Mouse (Mus musculus) testis, postnatal 14 days (tissue): ENCODE data around the gene Nxpe5.
"Not testable (repeated sequence)": the region's sequence is repeated elsewhere in the genome, so short reads cannot be mapped to it uniquely, and the experiment has no call there.

ENCODE experiments used
- DNase-seq: peaks from one replicate; pipeline ENCODE4 v3.0.0; 2021; ENCODE audit warnings: low spot score

The Nxpe5 gene

DNA sequence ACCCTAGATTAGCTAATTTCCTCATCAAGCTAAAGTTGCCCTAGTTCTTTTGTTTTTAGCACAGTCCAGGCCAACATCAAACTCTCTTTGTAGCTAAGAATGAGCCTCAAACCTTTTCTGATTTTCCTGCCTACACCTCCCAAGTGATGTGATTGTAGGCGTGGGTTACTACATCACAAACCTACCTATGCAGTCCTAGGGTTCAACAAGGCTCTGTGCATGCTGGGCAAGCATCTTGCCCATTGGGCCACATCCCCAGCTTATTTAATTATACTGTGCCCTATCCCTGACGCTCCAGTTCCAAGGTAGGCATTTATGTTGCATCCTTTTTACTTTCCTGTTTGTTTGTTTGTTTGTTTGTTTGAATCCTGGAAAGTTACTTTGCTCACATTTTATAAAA lies at the start of gene Nxpe5:
TSS of gene Nxpe5 (plus strand) at position 199 of the 400 bp plus-strand sequence.
- DNase-seq = no peak

DNA sequence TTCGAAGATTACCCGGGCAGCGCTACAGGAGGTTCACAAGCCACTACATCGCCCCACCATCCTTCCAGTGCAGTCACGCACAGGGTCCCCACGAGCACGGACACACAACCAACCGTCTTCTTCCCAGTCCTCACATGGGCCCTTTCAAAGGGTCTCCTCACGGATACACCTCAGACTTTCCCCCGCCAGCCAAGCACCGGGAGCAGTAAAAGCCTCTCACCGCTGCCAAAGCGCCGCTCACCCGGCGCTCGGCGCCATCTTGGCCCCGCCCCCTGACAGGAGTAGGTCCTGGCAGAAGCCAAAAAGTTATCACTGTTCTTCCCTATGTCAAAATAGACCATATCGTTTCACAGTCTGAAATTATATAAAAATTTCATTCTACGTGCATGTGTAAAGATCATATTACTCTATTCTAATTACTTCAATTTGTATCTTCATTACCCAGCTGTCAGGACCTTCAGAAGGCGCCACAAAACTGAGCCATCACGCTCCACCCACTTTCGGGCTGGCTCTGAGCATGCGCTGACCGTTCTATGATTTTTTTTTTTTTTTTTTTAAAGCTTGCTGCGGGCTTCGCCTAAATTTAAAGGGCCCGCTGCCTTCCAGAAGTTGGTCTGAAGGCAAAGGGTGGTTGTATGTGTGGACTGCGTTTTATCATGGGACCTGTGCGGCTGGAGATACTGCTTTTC lies 38.6 kb upstream of the Nxpe5 start, which contains the start of the genes Taf6 and Cnpy4:
TSS of gene Taf6 (minus strand) at position 502 of the 689 bp plus-strand sequence.
TSS of gene Cnpy4 (plus strand) at position 536 of the 689 bp plus-strand sequence.
- DNase-seq = peak; percentile 88

DNA sequence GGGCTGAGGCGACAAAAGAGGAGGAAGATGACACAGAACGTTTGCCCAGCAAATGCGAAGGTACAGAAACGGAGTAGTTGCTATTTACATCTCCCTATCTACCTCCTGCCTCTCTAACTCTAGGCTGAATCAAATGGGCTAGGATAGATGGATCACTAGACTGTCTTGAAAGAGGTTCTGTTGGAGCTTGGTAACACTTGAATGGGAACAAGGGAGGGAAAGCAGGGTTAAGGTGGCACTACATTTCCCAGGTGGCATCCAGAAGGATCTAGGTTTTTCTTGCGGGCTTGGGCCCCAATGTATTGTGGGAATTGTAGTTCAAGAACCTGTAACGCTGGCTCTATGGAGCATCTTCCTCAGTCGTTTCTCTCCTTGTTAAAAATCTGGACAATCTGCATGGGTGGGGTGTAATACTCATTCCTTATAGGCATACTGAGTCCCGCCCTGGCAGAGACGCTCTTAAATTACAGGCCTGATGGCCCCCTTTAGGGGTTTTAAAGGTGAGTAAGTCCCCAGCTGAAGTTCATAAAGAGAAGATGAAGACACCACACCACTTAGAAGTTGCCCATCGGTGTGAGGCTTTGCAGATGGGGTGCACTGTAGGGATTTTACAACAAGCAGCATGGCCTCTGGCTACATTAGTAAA lies 37.9 kb upstream of the Nxpe5 start:
- peak; percentile 84 for DNase-seq

DNA sequence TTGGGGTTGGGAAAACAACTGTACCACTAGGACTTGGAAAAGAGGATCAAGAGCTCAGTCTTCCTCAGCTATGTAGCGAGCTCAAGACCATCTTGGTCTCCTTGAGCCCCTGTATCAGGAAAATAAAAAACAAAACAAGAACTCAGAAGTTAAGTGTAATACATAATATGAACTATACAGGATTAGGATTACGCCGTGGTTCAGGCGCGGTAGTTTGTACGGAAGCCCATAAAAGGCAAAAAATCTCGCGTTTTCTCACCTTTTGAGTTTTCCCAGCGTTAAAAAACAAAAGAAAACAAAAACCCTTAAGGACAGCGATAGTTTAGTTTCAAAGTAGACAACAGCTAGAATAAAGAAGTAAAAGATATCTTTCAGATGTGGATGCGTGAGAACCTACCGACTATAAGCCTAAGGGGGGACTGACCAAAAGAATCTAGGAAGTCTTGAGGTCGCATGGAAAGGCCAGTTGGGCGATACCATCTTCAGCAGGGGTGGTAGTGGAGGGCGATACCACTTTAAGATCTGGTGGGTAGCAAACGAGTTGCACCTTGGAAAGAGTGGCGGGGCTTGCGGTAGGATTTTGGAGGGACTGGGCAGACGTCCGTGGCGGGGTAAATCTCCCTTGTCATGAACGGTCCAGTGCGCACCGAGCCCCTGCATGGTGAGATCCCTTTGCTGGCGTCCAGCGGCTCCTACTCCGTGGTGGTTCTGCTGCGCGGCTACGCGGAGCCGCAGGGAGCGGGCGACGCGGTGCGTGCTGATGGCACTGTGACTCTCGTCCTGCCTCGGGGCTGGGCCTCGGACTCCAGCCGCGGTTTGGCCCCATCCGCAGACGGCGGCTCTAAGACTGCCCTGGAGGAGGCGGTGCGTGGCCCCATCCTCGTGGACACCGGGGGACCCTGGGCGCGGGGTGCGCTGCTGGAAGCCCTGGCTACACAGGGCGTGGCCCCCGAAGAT lies 31.6 kb upstream of the Nxpe5 start, which contains the start of gene Mblac1:
TSS of gene Mblac1 (plus strand) at position 544 of the 957 bp plus-strand sequence.
- DNase-seq = peak; percentile 80

DNA sequence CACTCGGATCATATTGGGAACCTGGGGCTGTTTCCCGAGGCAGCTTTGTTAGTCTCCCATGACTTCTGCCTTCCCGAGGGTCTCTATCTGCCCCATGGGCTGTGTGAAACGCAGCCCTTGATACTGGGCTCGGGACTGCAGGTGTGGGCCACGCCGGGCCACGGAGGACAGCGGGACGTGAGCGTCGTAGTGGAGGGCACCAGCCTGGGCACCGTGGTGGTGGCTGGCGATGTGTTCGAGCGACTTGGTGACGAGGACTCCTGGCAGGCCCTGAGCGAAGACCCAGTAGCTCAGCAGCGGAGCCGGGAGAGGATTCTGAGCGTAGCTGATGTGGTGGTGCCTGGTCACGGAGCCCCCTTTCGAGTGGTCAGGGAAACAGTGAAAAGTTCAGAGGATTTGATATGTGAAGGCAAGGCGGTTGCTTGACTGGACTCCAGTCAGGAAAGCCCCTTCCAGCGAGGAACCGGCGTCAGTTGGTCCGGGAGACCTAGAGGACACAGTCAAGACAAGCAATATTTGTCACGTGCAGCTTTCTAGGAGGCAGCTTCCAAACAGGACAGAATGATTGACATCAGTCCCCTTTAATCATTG lies 30.8 kb upstream of the Nxpe5 start:
- no peak for DNase-seq

DNA sequence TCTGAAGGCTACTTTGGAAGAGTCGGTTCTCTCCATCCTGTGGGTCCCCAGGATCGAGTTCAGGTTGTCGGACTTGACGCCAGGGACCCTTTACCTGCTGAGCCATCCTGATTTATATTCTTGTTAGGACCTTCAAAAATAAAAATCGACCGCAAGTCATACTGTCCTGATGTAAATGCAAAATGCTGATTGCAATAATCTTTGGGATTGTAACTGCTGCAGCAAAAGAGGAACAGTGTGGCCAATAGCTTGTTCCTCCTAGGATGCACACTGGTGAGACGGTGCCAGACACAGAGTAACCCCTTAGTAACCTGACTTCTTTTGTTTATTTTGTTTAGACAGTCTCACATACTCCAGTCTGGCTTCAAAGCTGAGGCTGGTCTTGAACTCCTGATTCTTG lies 30.2 kb upstream of the Nxpe5 start:
- no peak for DNase-seq

DNA sequence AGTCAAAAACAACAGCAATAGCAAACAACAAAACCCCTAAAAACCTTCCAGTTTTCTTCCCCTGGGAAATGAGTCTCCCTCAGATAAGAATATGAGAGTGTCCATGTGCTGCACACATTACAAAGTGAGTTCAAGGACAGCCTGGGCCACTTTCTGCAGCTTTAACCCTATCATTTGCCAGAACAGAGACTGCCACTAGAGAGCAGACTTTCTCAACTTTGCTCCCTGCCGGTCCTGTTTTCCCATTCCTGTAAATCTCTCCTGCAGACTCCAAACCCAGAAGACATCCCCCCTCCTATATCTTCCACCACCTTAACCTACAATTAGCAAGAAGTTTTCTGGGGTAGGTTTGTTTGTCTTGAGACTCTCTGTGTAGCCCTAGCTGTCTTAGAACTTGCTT lies 26.1 kb upstream of the Nxpe5 start:
- DNase-seq = no peak

DNA sequence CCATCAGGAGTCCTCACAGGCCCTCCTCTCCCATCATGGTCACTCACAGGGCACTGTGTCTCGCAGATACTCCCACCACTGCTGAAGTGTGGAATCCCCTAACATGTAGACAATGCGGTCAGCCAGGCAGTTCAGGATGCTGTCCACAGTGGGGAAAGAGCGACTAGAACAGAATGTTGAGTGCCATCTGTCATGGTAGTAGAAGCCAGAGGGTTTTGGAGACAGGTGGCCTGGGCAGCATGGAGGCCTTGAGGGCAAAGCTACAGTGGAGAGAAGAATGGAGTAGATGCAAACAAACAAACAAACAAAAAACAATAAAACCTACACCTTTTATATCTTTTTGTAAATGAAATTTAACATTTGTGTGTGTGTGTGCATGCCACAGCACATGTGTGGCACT lies 23.6 kb upstream of the Nxpe5 start:
- no peak for DNase-seq

DNA sequence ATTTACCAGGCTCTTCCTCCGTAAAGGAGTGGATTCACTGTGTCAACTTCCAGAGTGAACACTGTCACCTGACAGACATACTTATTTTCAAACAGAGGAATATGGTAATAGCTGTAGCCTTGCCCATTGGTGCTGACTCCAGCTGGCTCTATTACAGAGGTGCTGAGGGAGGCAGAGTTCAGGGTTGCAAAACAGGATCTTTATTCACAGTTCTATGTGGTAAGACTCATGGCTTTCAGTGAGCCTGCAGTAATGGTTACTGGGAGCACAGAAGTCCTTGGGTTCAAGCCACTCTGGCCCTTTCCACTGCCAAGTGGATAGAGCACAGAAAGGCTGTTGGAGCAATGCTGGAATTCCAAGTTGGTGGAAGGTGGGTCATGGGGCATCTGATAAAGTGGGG lies 18.4 kb upstream of the Nxpe5 start:
- no peak for DNase-seq

DNA sequence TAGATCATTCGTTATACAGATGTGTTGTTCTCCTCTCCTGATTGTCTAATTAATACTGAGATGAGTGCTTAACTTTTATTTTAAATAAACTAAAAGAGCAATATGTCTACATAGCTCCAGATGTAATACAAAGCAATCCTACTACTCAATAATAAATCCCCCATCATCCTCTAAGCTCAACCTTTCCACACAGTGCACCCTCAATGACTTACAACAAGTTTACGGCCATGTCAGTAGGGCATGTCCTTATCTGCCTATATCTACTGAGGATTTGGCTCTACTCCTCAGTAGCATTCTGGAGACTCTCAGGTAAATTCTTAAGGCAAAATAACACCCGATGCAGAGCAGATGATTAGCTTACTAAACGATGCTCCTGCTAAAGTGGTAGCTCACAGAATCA lies 17.8 kb upstream of the Nxpe5 start:
- no peak for DNase-seq

DNA sequence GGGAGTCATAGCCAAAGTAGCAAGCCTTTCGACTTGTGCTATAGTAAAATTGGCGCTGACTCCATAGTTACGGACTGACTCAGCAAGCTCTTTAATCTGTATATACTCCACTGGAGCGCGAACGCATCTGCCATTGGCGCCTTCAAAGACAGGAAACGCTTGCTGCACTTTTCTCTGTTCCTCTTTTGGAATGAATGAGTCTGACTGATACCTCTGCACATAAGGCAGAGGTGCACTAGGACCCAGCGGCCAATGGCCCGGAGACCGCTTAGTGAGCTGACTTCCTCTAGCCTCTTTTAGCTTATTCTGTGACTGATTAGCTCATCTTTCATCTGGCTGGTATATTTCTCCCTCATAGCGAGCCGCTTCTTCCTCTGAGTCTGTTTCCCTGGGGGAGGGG lies 9.1 kb upstream of the Nxpe5 start:
- DNase-seq = not testable (repeated sequence)

DNA sequence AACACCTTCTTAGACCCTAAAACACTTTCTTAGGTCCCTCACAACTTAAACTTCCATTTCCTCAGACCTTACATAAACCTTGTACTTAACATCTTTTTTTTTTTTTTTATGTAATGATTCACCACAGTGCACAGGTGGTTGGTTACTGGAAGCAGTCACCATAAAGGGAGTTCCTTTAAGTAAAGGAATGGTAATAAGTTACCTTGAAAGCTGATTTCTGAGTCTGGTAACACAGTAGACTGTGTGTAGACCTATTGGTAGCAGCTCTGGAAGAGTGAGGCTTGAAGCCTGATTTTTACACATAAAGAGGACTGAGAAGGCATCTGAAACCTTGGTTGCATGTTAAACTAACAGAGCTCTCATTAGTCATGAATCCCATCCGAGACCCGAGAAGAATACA lies 5.8 kb upstream of the Nxpe5 start:
- DNase-seq = no peak

DNA sequence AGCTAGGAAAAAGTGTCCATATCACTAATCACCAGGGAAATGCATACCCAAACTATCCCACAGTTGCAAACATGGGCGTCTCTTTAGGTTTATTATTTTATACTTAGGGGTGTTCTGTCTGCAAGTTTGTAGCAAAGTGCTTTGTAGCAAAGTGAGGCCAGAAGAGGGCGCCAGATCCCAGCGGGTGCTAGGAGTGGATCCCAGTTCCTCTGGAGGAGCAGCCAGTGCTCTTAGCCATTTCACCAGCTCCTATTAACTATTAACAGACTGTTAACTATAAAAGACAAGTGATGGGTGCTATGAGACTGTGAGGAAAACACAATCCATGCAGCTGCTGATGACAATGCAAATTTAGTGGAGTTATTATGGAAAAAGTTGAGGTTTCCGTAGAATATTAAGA lies 3.6 kb upstream of the Nxpe5 start:
- peak; percentile 68 for DNase-seq

DNA sequence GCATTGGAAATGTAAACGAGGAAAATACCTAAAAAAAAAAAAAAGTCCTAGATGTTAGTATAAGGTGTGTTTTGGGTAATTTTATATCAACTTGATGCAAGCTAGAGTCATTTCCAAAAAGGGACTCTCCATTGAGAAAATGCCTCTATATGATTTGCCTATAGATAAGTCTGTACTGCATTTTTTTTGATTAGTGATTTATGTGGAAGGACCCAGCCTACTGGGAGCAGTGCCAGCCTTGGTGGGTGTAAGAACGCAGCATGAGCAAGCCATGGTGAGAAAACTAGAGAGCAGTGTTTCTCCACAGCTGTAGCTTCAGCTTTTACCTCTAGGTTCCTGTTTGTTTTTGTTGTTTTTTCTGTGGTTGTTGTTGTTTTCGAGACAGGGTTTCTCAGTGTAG lies 2.4 kb upstream of the Nxpe5 start:
- no peak for DNase-seq

DNA sequence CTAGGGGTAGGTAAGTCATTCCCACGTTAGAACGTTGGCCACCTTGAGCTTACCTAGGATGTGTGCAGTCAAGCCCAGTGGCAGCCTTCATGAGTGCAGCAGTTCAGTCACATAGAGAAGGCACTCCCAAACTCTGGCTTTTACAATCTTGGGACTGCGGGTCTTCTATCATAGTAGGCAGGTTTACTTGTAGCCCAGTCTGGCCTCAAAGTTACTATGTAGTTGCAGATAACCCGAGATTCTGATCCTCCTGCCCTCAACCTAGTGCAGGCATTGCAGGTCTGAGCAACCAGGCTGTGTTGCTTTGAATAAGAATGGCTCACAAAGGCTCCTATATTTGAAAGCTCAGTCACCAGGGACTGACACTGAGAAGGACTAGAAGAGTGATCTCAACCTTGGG lies 793 bp downstream of the Nxpe5 start:
- DNase-seq = no peak

DNA sequence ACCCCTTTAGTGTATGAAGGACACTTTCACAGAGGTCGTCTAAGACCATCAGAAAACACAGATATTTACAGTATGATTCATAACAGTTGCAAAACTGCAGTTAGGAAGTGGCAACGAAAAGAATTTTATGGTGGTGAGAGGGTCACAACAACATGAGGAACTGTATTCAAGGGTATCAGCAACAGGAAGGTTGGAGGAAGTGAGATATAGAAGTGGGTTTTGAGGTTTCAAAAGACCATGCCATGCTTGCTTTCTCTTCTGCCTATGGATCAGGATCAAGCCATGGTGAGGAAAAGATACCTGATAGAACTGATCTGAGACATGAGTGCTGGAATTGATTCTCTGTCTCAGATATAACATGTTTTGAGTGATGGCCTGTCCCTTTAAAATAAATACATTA lies 1.7 kb downstream of the Nxpe5 start:
- no peak for DNase-seq

DNA sequence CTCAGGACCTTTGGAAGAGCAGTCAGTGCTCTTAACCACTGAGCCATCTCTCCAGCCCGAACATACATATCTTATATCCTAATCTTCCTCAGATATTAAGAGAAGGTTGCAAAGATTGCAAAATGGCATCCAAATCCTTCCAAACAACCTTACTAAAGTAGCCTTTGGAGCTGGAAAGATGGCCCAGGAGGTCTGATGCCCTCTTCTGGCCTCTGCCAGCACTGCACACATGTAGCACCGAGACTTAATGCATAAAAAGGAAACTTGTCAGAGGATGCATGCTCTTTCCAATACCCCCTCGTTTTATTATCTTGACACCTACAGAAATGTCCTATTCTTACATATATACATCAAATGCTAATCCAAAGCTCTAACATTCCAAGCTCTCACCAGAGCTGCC lies 2.3 kb downstream of the Nxpe5 start:
- DNase-seq = no peak

DNA sequence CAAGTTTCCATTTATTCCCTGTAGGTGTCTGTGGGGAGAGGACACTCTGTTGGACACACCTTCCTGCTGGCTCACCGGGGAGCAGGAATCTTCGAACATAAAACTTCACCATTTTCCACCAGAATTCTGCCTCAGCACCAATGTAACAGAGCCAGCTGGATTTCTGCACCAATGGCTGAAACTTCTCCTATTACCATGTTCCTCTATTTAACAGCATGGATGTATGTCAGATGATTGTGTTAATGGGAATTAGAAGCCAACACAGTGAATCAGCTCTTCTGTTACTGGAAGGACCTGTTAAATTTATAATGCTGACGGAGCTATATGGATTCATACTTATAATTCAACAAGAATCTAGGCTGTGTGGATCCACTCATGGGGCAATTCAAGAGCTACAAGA lies 3.8 kb downstream of the Nxpe5 start:
- DNase-seq = no peak

DNA sequence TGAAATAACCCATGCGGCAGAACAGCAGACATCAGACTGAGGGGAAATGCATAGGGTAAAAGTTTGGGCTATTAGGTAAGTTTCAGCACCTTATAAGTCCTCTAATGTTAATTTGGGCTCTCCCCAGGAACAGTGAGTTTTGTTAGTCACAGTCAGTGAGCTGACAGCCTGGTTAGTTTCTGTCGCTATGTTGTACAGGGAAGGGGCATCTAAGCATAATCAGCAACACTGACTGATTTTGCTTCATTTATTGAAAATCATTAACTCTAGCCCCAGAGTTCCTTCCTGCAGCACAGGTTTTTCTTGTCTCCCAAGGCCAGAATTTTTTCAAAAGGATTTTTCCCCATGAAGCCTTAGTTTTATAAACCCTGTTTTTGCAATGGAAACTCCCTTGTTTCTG lies 8.1 kb downstream of the Nxpe5 start:
- DNase-seq = no peak

DNA sequence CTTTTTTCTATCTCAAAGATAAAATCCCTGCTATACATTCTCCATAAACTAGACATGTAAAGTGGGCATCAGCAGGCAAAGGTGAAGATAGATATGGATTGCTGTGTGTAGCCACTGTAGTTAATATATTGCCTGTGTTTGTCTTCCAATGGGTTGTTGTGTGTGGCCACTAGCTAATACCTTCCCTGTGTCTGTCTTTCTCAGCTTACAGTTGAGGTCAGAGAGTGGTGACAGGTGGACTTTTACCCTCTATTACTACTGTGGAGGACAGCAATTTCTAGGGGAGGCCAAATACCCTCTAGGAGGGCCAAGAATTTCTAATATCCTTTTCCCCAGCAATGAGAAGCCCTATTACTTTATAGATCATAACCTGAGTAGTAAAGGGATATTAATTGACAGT lies 8.5 kb downstream of the Nxpe5 start:
- no peak for DNase-seq

DNA sequence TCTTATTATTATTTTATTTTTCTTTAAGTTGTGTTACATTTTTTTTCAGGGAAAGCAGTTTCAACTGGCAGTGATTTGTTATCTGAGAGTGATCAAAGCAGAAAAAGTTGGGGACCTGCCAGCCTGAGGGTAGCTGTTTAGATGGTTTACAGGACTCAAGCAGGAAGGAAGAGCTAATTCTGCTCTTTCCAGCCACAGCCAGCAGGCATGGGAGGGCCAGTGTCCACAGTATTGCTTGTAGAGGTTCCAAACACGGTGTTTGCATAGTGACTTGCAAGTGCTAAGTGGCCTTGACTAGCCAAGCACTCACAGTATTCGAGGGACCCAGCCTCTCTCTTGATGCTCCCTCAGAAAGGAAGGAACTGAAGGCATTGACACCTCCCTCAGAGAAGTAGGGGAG lies 15.8 kb downstream of the Nxpe5 start:
- no peak for DNase-seq

DNA sequence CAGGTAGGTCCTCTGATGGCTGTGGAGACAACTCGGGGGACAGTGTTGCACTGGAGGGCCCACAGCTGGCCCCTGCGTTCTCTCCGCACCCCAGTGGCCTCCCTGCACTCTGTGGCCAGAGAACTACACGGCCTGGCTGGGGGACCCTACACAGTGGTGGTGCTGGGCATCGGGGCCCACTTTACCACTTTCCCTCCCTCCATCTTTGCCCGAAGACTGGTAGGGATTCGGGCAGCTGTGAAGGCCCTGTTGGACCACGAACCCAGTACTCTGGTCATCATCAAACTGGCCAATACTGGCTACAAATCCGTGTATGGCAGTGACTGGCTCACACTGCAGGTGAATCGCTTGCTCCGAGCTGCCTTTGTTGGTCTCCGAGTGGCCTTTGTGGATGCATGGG lies 25.4 kb downstream of the Nxpe5 start:
- no peak for DNase-seq
